ENCODE assay signal across 7 mouse cellular contexts in genomic region chr13:20183512-20184238, GRCm38 (mm10).
DNase-seq lines count a peak whose midpoint lies in the region; ATAC-seq and TF ChIP-seq lines count a peak whose summit lies in the region.

No protein-coding gene starts in this region.

- H3K36me3 ChIP-seq in heart, embryonic 16.5 days (ENCODE audit: control insufficient read depth, insufficient read depth): no peaks in the 10 kb centered on the region
- no peaks in the 10 kb centered on the region for H3K36me3 ChIP-seq in limb, embryonic 11.5 days (ENCODE audit: control insufficient read depth, insufficient read depth, low read length)
- no peaks in the 10 kb centered on the region for H3K36me3 ChIP-seq in midbrain, embryonic 10.5 days
- no peaks in the 10 kb centered on the region for H3K36me3 ChIP-seq in thymus, adult 2 months (ENCODE audit: control insufficient read depth, insufficient read depth, low read length)

- TF ChIP-seq CTCF in thymus, adult 2 months (IDR thresholded peaks at IDR 0.05; ENCODE audit: borderline replicate concordance, control insufficient read depth, extremely low read depth, insufficient read depth, low read length, poor library complexity): no peak

- no peak for TF ChIP-seq POLR2A in thymus, adult 2 months (IDR thresholded peaks at IDR 0.05; ENCODE audit: control insufficient read depth, extremely low read depth, insufficient read depth, low read length, poor library complexity)

- H3K4me2 ChIP-seq in heart, embryonic 16.5 days (ENCODE audit: low read depth, low read length): peak overlapping the region; percentile 3; the same call in 1 of the 2 replicates
- no peak overlapping the region for H3K4me2 ChIP-seq in limb, embryonic 11.5 days (ENCODE audit: low read depth, severe bottlenecking)

- WGBS in heart, embryonic 16.5 days: 21% methylated on average over 9 of the region's 9 CpGs
- WGBS in limb, embryonic 11.5 days: 14% methylated on average over 9 of the region's 9 CpGs
- WGBS in midbrain, embryonic 10.5 days: 10% methylated on average over 9 of the region's 9 CpGs
- WGBS in thymus, adult 2 months: 7% methylated on average over 9 of the region's 9 CpGs

- DNase-seq in 3T3-L1 (ENCODE audit: low read depth, low spot score): peak; percentile 31
- peak; percentile 55 to 59 for DNase-seq in B cell, adult 2 months
- DNase-seq in cerebellum, postnatal 10 days: peak; percentile 72 to 74
- peak; percentile 38 for DNase-seq in limb, embryonic 11.5 days (ENCODE audit: low spot score)
- no peak for DNase-seq in midbrain, embryonic 10.5 days (ENCODE audit: low spot score)
- DNase-seq in thymus, adult 2 months: peak; percentile 70

- H3K27ac ChIP-seq in heart, embryonic 16.5 days (ENCODE audit: low read length): peak overlapping the region; percentile 63
- H3K27ac ChIP-seq in limb, embryonic 11.5 days (replicated peaks; ENCODE audit: low read depth, low read length): no peak overlapping the region
- peak overlapping the region; percentile 28 for H3K27ac ChIP-seq in midbrain, embryonic 10.5 days (replicated peaks)
- peak overlapping the region; percentile 97 for H3K27ac ChIP-seq in thymus, adult 2 months (ENCODE audit: control insufficient read depth, insufficient read depth, low read length)

- no peaks in the 10 kb centered on the region for H3K9me3 ChIP-seq in heart, embryonic 16.5 days (replicated peaks; ENCODE audit: control insufficient read depth, low read length)
- no peaks in the 10 kb centered on the region for H3K9me3 ChIP-seq in limb, embryonic 11.5 days (ENCODE audit: control insufficient read depth, low read length)
- H3K9me3 ChIP-seq in midbrain, embryonic 10.5 days (replicated peaks): no peaks in the 10 kb centered on the region

- H3K27me3 ChIP-seq in heart, embryonic 16.5 days (ENCODE audit: control insufficient read depth, insufficient read depth, low read length): no peaks in the 10 kb centered on the region
- no peaks in the 10 kb centered on the region for H3K27me3 ChIP-seq in limb, embryonic 11.5 days (ENCODE audit: control insufficient read depth, insufficient read depth, low read length)
- no peaks in the 10 kb centered on the region for H3K27me3 ChIP-seq in midbrain, embryonic 10.5 days (ENCODE audit: low read depth, poor library complexity, severe bottlenecking)
- no peaks in the 10 kb centered on the region for H3K27me3 ChIP-seq in thymus, adult 2 months (ENCODE audit: control insufficient read depth, insufficient read depth, low read length)

- H3K9ac ChIP-seq in heart, embryonic 16.5 days (ENCODE audit: low read length): no peak overlapping the region
- no peak overlapping the region for H3K9ac ChIP-seq in limb, embryonic 11.5 days (ENCODE audit: low read length)

- H3K4me1 ChIP-seq in heart, embryonic 16.5 days (ENCODE audit: control insufficient read depth, insufficient read depth, low read length): peaks cover 11% of the 10 kb centered on the region
- H3K4me1 ChIP-seq in limb, embryonic 11.5 days (ENCODE audit: control insufficient read depth, insufficient read depth, low read length): peaks cover 10% of the 10 kb centered on the region
- peaks cover 23% of the 10 kb centered on the region for H3K4me1 ChIP-seq in midbrain, embryonic 10.5 days
- peaks cover 24% of the 10 kb centered on the region for H3K4me1 ChIP-seq in thymus, adult 2 months (replicated peaks; ENCODE audit: control insufficient read depth, insufficient read depth, low read length)

- ATAC-seq in heart, embryonic 16.5 days (replicated peaks; ENCODE audit: extremely low read depth, insufficient read depth, low FRiP score): no peak
- ATAC-seq in limb, embryonic 11.5 days (ENCODE audit: insufficient number of reproducible peaks, low FRiP score, low TSS enrichment, low read depth): no peak

- no peak overlapping the region for H3K4me3 ChIP-seq in heart, embryonic 16.5 days (ENCODE audit: low read length)
- H3K4me3 ChIP-seq in limb, embryonic 11.5 days (ENCODE audit: low read depth, low read length): no peak overlapping the region
- no peak overlapping the region for H3K4me3 ChIP-seq in midbrain, embryonic 10.5 days
- no peak overlapping the region for H3K4me3 ChIP-seq in thymus, adult 2 months (ENCODE audit: control insufficient read depth, insufficient read depth, low read length)
